Mouse (Mus musculus) heart, postnatal 0 days (tissue): ENCODE results near the gene Prr5l.

Experiments
- CTCF ChIP-seq: IDR thresholded peaks from 2 replicates; pipeline ENCODE4 v1.5.1; 2016; ENCODE audit warnings: antibody characterized with exemption, control low read depth, low read depth
- EP300 ChIP-seq: IDR thresholded peaks from 2 replicates; pipeline ENCODE4 v1.6.1; 2016; ENCODE audit warnings: antibody characterized with exemption, low read depth

GRCm38 (mm10) chr2:101860920-101861485 is 21.8 kb downstream of the Prr5l start:
- no peak for TF ChIP-seq CTCF
- no peak for TF ChIP-seq EP300
